Mouse (Mus musculus) kidney, adult 18-20 months (tissue): ENCODE results near the gene Disp1.

Experiments used
- DNase-seq: peaks from one replicate; pipeline ENCODE4 v3.0.0; 2021

Disp1 gene

DNA sequence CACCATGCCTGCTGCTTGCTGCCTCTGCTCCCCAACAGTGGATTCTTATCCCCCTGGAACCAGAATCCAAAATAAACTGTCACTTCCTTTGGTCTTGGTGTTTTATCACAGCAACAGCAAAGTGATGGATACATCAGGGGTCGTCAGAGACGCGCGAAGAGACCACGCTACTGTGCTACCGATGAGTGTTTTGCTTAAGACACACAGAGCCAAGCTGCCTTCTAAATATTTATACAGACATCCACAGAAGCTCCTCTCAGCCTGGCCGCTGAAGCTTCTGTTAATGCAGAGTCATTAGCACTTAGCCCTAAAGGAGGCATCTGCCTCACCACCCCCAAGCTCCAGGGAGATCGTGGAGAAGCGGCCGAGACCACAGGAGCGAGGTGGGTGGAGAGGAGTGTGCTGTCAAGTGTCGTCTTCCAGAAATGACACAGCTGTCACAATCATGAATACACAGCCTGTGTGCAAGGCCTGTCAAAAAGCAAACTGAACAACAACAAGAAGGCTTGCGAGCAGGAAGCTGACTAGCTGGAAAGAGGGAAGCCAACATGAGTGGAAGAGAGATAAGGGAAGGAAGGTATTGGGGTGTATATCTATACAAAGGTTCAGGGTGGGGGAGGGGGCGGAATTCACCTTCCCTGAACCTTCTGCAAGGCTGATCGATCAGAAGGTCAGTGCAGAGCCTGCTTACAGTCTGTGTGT lies 146.1 kb downstream of the Disp1 start:
- DNase-seq, result no peak

DNA sequence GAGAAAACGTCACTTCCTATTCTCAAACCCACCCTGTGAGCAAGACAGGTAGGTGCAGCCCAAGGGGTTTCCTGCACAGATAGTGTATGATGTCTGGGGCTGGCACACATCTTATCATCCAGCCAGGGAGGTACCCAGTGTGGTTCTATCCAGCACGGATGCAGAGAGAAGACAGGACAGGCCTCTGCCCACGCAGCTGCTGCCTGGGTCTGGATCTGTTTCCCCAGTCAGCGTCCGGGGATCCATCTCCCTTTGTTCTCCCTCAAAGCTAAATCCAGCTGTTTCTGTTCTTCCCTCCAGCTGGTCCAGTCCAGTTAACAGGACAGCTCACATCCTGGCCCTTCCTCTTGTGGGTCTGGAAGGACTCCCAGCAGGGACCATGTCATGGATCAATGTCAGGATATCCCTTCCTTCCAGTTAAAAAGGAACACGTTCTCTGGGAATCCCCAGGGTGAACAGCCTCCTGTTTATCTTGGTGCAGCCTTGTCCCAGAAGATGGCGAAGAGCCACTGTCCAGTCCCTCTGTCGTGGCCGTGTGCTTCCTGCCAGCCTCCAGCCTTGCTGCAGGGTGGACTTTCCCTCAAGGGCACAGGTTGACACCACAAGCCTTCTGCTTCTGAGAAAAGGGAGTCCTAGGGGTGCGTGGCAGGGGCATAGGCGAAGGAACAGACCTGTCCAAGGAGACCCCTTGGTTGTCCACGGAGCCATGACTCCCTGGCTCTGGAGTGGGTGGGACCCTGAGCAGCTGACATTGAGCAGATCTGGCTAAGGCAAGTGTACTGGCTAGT lies 148.9 kb downstream of the Disp1 start:
- peak; percentile 27 for DNase-seq

DNA sequence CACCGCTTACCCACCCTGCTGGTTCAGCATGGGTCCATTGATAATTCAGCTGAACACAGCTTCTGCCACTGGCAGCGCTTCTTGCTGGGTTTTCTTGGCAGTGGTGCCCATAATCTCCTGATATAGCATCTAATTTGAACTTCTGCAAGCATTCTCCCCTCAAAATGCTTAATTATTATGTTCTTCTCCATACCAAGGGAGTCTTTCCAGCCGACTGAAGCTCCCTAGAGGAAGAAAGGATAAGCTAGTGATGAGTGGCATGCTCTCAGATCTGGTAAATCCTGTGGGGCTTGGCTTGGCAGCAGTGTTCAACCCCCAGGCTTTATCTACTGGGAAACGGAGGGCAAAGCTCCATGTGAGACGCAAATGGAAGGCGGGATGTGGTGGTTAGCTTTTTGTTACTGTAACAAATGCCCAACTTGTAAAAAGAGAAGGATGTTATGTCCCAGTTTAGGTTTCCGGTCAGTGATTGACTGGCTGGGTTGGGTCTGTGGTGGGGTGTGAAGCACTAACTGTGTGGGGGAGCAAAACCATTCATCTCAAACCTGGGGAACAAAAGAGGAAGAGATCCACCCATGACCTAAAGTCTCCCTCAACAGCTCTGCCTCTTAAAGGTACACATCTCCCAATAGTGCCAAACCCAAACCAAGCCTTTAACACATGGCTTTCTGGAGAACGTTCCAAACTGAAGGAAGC lies 151.2 kb downstream of the Disp1 start:
- no peak for DNase-seq

DNA sequence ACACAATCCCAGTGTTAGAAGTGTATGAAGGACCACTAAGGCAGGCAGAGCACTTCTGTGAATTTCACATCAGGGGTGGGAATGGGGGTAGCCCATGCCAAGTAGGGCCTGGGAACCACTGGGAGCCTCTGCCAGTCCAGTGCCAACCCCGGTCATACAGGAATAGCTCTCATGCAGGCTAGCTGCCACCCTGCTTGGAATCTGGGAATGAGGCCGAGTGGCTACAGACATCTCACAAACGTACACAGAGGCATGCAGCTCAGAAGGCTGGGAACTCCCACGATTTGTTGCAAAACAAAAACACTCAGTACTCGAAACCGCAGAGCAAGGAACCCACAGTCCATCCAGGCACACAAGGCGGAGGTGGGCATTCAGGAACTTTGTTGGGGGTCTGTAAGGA lies 153.5 kb downstream of the Disp1 start:
- DNase-seq, result no peak

DNA sequence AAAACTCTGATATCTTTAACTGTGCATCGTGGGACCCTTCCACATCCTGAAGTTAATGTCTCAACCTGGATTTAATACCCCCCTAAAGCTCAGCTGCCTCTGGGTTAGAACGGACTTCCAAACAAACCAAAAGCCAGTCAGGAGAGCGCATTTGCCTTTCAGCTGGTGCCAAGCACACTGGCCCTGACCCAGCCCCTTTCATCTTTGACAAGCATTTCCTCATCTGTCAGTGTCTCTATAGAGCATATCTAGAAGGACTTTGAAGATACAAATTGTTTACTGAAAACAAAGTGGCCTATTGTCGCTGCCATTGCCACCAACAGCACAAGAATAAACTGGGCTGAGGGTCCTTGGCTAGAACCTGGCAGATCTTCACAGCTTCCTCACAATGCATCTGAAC lies 154.3 kb downstream of the Disp1 start:
- DNase-seq, result no peak

DNA sequence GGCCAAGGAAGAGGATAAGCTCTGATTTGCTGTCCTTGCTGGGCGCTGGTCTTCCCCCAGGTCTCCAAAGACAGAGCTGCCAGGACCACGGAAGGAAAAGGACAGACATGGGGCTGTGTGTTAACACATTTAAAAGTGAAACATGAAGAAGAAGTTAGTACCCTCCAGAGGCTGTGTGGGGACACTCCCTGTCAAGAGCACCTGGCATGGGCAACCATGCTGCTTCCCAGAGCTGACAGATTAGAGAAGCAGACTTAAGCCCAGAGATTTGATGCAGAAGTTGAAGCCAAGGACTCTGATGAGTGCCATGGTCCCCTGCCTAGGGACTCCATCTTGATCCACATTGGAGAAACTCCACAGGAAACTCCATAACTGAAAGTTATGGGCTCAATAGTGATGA lies 160.7 kb downstream of the Disp1 start:
- DNase-seq, result no peak

DNA sequence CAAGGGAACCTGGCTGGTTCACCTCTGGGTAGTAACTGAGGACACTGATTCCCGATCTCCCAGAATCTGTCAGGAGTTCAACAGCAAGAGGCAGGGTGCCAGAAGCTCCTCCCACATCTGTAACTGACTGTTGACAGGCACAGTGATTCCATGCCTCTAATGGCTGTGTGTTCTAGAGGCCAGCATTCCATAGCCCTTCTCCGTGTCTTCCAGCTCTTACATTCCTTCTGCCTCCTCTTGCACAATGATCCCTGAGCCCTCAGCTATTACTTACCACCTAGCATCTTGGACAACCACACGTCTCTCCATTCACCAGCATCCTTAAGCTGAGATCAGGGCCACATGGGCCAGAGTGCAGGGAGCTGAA lies 165.1 kb downstream of the Disp1 start:
- DNase-seq, result no peak

DNA sequence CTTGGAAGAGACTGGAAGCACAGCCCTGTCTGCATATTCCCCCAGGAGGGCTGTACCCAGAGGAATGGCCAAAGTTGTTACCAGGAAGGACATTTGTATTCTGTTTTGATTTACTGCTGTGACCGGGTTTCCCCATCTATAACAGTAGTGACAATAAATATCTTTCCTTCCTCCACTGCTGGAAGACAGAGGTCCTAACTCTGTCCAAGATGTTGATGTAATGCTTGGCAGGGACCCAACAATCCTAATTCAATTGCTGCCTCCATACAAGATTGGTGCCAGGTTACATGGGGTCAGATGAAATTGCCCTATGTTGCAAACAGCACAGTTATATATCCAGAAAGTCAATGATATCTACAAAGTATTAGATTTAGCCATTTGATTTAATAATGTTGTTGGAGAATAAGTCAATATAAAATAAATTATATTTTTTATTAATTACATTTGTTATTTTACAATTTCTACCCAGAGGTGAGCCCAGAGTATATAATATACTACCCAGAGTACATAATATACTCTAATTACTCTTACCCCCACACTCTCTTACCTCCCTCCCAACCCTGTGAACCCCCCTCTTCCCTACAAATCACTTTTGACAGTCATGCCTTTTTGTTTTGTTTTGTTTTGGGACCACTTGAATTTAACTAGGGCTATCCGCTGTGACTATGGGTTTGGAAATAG lies 165.6 kb downstream of the Disp1 start:
- DNase-seq, result peak; percentile 15

DNA sequence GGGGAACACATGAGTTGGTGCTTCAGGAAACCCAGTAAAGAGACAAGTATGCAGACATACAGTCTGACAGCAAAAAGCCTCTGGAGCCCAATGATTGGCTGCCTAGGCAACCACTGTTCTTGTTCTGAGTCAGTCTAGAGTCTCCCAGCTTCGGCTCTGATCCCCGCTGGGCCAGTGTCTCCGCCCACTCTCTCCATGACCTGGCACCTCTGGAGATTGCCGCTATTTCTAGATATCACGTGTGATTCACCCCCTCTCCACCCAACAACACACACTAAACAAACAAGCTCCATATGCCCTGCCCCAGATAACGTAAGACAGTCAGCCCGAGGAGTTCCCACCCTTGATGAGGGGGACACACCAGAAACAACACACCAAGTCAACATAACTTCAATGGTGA lies 168.7 kb downstream of the Disp1 start:
- DNase-seq, result no peak

DNA sequence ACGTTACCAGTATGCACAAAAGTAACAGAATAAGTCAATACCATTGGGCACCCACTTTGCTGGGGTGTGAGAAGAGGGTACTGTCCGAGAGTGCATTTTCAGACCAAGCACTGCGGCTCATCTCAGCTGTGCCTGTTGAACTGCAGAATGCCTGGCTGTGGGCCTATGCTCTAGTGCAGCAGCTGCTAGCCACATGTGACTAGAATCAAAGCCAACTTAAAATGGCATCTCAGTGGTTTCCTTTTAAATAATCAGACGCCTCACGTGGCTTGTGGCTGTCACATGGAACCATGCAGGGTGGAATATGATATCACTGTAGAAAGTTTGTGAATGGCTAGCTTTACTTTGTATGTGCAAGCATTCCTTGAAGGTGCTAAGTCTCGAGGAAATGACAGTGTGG lies 172.0 kb downstream of the Disp1 start:
- no peak for DNase-seq

DNA sequence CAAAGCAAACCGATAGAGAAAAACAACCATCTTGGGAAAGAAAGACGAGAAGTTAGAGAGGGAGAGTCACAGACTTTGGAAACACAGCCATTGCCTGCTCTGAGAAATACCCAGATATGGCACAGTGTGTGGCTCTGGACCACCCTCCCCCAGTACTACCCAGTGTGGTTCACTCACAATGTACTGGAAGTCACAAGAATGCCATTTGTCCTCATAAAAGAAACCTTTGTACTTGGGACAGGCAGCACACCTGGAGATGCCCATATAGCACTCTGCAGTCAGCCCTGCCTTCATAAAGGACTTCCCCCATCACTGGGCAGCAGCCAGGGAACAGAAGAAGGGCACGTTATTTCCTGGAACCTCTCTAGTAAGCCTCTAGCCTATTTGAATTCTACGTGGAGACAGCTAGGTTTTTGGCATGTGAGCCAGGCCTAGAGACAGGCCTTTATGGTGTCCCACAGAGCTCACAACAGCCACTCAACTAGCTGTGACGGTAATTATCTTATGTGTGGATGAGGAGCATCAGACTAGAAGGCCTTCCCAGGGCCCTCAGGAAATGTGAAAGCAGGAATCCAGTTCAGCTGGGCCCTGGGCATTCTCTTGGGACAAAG lies 173.3 kb downstream of the Disp1 start:
- peak; percentile 13 for DNase-seq

DNA sequence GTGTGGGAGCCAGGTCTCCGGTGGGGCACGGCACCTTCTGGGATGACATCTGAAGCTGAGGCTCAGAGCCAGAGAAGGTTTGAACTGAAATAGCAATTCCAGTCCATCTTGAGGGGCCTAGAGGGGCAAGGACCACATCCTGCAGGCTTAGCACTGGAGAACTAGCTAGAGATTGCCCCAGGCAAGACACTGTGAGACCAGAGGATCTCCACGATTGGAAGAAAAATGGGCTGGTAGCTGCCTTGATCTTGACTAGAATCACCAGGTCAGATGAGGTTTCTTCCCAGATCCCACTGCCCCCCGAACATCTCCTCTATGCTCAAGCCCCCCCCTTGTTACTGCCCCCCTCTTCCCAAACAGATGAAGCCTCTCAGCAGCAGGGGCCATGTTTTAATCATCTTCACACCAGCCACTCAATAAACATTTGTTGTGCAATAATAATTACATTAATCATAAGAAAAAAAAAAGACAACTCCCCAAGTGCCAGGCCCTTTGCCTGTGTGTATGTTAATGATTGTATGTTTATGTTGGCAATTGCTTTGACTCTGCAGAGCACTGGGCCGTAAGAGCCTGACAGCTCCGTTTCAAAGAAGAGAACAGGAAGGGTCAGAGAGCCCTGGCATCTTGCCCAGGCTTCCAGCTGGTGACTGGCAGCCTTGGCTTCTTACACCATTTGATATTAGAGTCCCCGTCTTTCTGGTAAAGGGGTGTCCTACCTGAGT lies 174.0 kb downstream of the Disp1 start:
- peak; percentile 70 for DNase-seq

DNA sequence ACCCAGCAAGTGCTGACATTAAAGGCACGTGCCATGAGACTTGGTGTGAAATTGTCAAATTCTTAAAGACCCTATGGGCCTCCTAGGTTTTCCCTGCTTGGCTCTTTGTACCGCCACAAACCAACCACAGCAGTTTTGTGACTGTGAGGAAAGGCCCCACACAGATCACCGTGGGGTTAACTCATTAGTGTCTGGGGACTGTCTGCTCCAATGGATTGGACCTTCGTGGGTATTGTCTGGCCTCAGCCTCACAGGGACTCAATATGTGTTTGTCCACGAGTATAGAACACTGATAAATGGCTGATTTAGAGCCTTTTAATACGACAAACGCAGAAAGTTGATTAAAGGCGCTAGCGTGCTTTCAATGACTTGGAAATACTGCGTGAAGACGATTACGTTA lies 175.2 kb downstream of the Disp1 start:
- no peak for DNase-seq

DNA sequence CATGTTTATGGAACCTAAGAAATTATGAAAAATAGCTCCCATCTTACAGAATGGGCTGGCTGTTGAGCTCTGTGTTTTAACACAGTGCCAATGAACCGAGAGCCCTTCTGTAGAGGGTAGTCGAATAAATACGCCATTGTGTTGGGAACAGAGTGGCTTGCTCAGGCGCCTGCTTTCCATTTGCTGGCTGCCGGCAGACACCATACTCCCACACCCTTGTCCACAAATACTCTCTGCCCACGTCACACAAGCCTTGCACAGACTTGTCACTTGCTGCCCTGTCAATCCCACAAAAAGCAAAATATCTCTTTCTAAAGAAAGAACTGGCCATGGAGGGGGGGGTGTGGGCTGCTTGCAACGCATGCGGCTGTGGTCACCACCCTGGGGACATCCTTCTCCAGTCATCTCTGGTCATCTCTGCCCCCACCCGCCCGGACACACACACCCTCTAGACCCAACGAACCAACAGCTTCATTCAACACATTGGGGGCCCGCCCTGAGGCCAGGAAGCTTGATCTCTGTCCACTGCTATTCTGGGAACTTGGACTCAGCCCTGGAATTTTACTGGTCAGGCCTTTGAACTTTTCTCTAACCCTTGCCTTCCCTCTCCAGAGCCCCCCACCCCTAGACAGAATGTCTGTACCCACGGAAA lies 178.0 kb downstream of the Disp1 start:
- no peak for DNase-seq

DNA sequence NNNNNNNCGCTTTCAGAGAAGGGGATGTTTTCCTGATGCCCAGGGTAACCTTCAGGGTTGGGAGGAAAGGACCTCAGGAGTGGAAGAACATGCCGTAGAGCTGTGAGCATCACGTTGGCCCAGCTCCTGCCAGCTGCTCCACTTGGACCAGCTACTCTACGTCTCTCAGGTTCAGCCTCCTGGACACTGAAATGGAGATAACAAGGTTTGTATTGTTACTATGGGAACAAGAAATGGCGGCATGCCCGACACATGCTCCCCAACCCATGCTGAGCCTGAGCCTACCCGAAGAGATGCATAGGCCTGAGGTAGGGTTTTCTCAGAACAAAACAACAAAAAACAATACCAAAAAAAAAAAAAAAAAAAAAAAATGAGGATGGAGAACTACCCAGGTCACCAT lies 179.6 kb downstream of the Disp1 start:
- DNase-seq, result no peak

DNA sequence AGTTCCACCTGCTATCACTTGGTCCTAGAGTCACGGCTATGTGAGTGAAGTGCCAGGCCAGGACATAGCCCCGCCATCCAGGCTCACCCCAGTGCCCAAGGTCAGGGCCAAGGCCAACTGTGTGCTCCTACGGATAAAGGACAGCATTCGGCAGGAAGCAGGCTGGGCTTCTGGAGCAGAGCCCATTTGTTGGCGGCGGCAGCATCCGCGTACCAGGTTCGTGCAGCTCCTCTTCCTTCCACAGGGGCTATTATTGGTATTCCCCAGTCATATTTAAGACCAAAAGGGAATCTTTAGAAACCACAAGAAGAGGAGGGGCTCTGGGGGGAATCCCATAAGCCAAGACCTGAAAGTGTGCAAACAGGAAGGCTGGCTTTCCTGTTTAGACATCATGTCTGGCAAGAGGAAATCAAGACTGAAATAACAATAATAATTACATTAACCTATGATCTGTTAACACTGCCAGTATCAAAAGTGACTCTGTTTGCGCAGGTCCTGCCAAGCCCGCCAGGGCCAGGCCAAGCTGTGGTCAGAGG lies 180.4 kb downstream of the Disp1 start:
- DNase-seq, result peak; percentile 34

DNA sequence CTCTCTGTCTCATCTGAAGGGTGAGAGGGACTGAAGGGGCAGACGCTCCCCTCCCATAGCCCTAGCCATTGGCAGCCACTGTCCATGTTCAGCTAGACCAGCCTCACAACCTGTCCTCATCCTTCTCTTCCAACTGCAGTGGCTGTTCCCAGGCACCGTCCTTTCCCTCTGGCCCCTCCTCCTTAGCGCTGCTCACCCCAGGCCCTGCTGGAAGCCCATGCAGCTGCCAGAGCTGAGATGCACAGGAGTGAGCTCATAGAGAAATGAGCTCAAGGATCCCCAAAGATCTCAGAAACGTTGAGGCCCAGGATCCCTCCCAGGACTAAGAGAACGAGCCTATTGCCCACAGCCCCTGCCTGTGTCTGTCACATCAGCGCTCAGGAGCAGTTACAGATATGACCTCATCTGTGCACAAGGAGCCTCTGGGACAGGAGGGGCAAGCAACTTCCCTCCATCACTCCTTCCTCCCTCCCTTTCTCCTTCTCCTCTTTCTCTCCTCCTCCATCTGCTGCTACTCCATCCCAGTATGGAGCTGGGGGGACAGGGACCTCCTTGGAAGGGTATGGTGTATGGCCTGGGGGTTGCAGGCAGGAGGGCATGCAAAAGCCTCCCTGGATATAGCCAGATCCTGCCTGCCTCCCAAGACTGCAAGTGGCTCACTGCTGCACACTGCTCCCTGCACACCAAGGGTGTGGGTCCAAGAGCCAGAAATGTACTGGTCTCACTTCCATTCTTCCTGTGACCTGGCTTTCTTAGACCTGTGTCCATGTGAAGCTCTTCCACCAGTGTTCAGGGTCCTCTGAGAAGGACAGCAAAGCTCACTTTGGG lies 181.2 kb downstream of the Disp1 start:
- DNase-seq, result no peak

DNA sequence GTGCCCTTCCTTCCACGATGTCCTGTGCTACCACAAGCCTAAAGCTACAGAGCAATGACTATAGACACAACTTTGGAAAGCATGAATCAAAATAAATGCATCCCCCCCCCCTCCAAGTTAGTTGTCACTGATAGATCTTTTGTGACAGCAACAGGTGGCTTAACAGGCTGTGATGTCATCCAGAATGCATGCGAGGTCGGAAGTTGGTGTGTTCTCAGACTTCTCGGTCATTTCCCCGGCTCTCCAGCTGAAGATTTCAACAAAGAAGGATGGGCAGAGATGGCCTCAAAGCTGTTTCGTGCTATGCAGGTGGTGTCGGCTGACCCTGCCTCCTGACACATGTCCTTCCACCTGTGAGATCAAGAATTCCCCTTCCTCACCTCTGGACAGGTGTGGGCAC lies 181.9 kb downstream of the Disp1 start:
- no peak for DNase-seq
